Mouse (Mus musculus) G1E (cell line): ENCODE measurements around the gene Ssbp3. TPM values are rescaled to one million over a fixed set of nuclear protein-coding genes. Genes with fewer than 3 reads are reported as not detected.

Source experiments
- ATAC-seq: 2 replicates; pipeline ENCODE4 v1.8.0; 2016; ENCODE audit warnings: mild to moderate bottlenecking; ENCODE audit not compliant: insufficient number of reproducible peaks, poor library complexity, low FRiP score, severe bottlenecking; ENCODE audit errors: extremely low read depth
- DNase-seq: peaks from one replicate; pipeline ENCODE4 v3.0.0; 2012; ENCODE audit warnings: low spot score
- H3K27me3 ChIP-seq: 2 replicates; pipeline ENCODE4 v1.6.1; 2012; ENCODE audit warnings: mild to moderate bottlenecking, low read length, inconsistent platforms; ENCODE audit not compliant: insufficient read depth
- H3K36me3 ChIP-seq: replicated peaks from 2 replicates; pipeline ENCODE3; 2012; ENCODE audit warnings: mild to moderate bottlenecking, inconsistent platforms
- H3K4me1 ChIP-seq: 2 replicates; pipeline ENCODE4 v1.6.1; 2012; ENCODE audit warnings: low read depth, low read length, inconsistent platforms, mixed read lengths; ENCODE audit not compliant: insufficient read depth
- H3K4me3 ChIP-seq: 2 replicates; pipeline ENCODE4 v1.5.1; 2012; ENCODE audit warnings: low read depth, mild to moderate bottlenecking, inconsistent platforms, low read length, moderate library complexity, mixed read lengths
- H3K9me3 ChIP-seq: replicated peaks from 2 replicates; pipeline ENCODE4 v1.6.1; 2012; ENCODE audit warnings: inconsistent platforms
- CTCF ChIP-seq: IDR thresholded peaks from 2 replicates; pipeline ENCODE4 v1.5.1; 2012; ENCODE audit warnings: low read depth, low read length, inconsistent platforms, mixed read lengths
- GATA1 ChIP-seq: IDR thresholded peaks from 2 replicates; pipeline ENCODE4 v1.6.1; 2012; ENCODE audit warnings: borderline replicate concordance, low read length, inconsistent platforms, mixed read lengths
- GATA2 ChIP-seq: IDR thresholded peaks from 2 replicates; pipeline ENCODE4 v1.6.1; 2012; ENCODE audit warnings: low read depth, low read length, inconsistent platforms, borderline replicate concordance
- POLR2AphosphoS5 ChIP-seq: IDR thresholded peaks from 2 replicates; pipeline ENCODE4 v1.6.1; 2012; ENCODE audit warnings: low read depth, low read length, inconsistent platforms; ENCODE audit not compliant: insufficient replicate concordance
- TAL1 ChIP-seq: conservative IDR thresholded peaks from 2 replicates; pipeline ENCODE4 v1.6.1; 2012; ENCODE audit warnings: low read depth, low read length, inconsistent platforms, mixed read lengths
- polyA plus RNA-seq: library from polyadenylated mRNA; stranded (reverse); fragments of >175 nt; gene quantifications from 2 replicates; pipeline ENCODE4 v1.2.3, GENCODE M21; 2012
- total RNA-seq, 2 experiments: library from RNA; stranded (forward) in 1 of 2; stranded (reverse) in 1 of 2; fragments of 200-1000 nt in 1 of 2; fragments of >200 nt in 1 of 2; fragmentation: Nextera tagmentation in 1 of 2; gene quantifications; 2 replicates each; pipeline ENCODE4 v1.2.3; 2014 to 2017

The Ssbp3 gene
- total and polyA plus RNA-seq, 3 experiments = 46.6 to 685 (median 232) TPM

DNA sequence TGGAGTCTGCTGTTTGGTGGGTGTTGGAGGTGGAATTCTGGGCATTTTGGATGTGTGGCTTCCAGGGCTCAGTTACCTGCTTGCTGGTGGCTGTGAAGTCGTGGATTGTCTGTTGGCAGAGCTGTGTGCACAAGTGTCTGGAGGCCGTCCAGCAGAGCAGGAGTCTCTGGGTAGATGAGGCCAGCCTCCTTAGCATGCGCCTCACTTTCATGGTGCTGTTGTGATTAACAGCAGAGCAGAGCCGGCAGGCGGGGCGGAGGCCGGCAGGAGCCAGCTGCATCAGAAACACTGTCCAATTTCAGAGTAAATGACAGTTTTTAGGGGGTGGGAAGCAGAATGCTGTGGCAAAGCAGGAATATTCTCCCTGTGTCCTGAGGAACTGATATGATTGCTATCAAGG is 108.5 kb downstream of the Ssbp3 start:
- no peak for ATAC-seq
- no peak for DNase-seq
- Histone ChIP-seq H3K4me1 (peaks cover 54% of the 10 kb centered on the region), H3K4me3 (no peak overlapping the region), H3K9me3 (no peaks in the 10 kb centered on the region), H3K27me3 (no peaks in the 10 kb centered on the region), H3K36me3 (peaks cover 99% of the 10 kb centered on the region)
- TF ChIP-seq TAL1 (no peak), GATA1 (no peak), GATA2 (no peak), POLR2AphosphoS5 (no peak), CTCF (no peak)

DNA sequence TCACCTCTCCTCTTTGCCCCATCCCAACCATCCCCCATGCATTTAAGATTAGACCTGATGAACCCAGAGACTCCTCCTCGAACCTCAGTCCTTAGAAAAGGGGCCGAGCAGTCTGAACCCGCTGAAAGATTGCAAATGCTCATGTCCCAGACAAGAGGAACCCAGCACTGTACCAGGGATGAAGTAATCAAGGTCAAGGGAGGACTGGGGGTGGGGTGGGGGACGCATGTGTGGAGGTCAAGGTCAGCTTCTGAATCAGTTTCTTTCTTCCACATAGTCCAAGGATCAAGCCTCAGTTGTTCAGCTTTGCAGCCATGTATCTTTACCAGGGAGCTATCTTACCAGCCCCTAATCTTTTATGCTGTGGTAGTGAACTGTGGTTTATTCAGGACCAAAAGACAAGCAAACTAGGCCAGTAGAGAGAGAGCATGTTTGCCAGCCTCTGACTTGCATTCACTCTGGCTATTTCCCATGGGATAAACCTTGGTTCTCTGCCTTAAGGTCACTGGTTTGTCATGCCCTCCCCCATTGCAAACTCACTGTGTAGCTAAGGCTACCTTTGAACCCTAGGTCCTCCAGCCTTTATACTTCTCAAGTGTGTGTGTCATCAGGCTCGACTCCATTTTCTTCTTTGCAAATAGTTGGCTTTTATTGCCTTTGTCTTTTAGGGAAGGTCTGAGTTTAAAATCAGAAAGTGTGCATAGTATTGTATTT is 109.9 kb downstream of the Ssbp3 start:
- peaks cover 51% of the 10 kb centered on the region for H3K4me1 ChIP-seq
- H3K9me3 ChIP-seq = no peaks in the 10 kb centered on the region
- DNase-seq (no peak), ATAC-seq (no peak)
- no peaks in the 10 kb centered on the region for H3K27me3 ChIP-seq
- no peak overlapping the region for H3K4me3 ChIP-seq
- TF ChIP-seq GATA1 = no peak
- H3K36me3 ChIP-seq = peaks cover 99% of the 10 kb centered on the region

DNA sequence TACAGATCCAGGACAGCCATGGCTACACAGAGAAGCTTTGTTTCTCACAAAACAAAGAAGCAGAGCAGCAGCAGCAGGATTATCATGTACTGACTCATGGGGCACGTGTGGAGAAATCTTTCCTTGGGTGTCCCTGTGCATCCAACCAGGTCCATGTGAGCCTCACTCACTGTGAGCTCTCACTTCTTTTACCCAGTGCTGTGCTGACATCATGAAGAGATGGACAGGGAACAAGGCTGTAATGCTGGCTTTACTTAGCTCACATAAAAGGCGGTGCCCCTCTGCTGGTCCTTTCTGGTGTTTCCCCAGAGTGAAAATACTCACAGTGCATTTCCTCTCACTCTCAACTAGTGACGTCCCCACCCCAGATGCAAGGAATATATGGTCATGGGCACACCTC is 111.0 kb downstream of the Ssbp3 start:
- DNase-seq = no peak
- H3K4me1 ChIP-seq = peaks cover 45% of the 10 kb centered on the region

DNA sequence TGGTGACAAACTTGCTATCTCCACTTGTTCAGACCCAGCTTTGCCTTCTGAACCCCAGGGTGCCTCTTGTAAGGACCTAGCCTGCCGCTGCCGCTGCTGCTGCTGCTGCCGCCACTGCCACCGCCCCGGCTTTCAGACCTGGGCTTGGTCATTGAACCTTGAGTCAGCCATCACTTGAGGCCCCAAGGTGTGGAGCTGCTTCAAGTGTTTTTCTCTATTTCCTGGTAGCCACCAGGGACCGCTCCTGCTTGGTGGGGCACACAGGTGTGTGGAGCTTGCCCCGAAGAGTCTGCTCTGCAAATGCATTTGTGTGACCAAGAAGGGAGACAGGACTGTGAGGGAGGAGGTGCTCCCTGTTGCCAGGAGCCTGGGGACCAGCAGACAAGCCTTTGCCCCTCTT is 114.4 kb downstream of the Ssbp3 start:
- H3K4me3 ChIP-seq = no peak overlapping the region
- peaks cover 99% of the 10 kb centered on the region for H3K36me3 ChIP-seq
- no peak for DNase-seq
- no peaks in the 10 kb centered on the region for H3K9me3 ChIP-seq
- peaks cover 28% of the 10 kb centered on the region for H3K4me1 ChIP-seq
- TF ChIP-seq GATA1 (no peak), CTCF (no peak), TAL1 (no peak), GATA2 (no peak), POLR2AphosphoS5 (no peak)
- no peak for ATAC-seq
- no peaks in the 10 kb centered on the region for H3K27me3 ChIP-seq

More for the DNA sequence above, 111.0 kb downstream of the Ssbp3 start:
- ATAC-seq = no peak
- peaks cover 99% of the 10 kb centered on the region for H3K36me3 ChIP-seq
- TF ChIP-seq CTCF (no peak), GATA2 (no peak), TAL1 (no peak), GATA1 (no peak), POLR2AphosphoS5 (no peak)
- H3K9me3 ChIP-seq = no peaks in the 10 kb centered on the region
- H3K4me3 ChIP-seq = no peak overlapping the region
- H3K27me3 ChIP-seq = no peaks in the 10 kb centered on the region

DNA sequence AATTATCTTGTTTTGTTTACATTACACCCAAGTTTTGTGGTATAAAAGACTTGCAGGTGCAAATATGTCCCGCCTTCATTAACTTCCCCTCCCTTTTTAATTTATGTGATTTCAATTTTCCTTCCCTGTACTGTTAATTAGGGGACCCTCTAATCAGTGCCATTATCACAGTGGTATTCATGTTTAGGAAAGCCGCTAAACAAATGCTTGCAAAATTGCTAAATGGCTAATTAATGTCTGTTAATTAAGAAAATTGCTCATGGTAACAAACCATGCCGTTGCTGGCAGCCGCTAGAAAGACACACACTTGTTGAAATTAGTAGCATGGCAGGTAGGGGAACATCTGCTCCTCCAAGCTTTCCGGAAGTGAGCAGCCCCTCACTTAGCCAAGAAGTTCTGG is 114.9 kb downstream of the Ssbp3 start:
- H3K4me1 ChIP-seq = peaks cover 28% of the 10 kb centered on the region
- TF ChIP-seq TAL1 (no peak), CTCF (no peak), GATA2 (no peak), GATA1 (no peak), POLR2AphosphoS5 (no peak)
- no peaks in the 10 kb centered on the region for H3K9me3 ChIP-seq
- H3K36me3 ChIP-seq = peaks cover 99% of the 10 kb centered on the region
- DNase-seq (no peak), ATAC-seq (no peak)
- H3K4me3 ChIP-seq = no peak overlapping the region
- H3K27me3 ChIP-seq = no peaks in the 10 kb centered on the region

DNA sequence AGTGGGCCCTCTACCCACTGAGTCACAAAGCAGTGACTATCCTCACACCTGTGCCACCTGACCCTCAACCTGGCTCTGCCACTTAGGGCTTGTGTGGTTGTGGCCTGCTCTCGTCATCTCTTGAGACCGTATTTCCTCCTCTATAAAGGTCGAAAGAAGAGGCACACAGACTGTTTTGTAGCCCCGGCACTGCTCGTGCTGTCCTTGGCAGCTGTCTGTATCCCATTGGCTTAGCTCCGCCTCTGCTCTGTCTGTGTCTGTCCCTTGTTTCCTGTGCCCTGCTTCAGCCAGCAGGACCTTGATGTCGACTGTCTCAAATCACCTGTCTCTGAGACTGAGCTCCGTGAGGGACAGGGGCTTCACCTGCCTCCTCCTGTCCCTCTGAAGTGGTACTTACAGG is 116.0 kb downstream of the Ssbp3 start:
- ATAC-seq (no peak), DNase-seq (no peak)
- no peaks in the 10 kb centered on the region for H3K9me3 ChIP-seq
- H3K27me3 ChIP-seq = no peaks in the 10 kb centered on the region
- no peak overlapping the region for H3K4me3 ChIP-seq
- H3K4me1 ChIP-seq = peaks cover 26% of the 10 kb centered on the region
- TF ChIP-seq CTCF = no peak
- no peak for TF ChIP-seq GATA2
- no peak for TF ChIP-seq GATA1
- TF ChIP-seq POLR2AphosphoS5 = no peak
- no peak for TF ChIP-seq TAL1
- peaks cover 99% of the 10 kb centered on the region for H3K36me3 ChIP-seq

DNA sequence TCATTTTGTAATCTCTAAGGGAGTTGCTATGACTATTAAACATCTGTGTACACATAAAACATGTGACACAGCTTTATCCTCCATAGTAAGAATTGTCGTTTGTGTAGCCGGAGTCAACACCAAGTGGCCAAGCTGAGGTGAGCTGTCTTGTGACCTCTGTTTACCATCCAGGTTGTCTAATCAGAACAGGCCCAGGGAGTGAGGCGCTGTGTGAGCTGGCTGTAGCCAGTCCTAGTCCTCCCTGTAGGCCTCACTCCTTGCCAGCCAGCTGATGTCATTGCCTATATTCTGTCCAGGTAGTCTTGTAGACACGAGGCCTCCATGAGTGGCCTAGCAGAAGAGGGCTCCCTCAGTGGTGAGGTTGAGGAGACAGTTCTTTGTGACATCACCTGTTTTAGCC is 125.2 kb downstream of the Ssbp3 start:
- Histone ChIP-seq H3K36me3 (peaks cover 98% of the 10 kb centered on the region), H3K9me3 (no peaks in the 10 kb centered on the region), H3K4me1 (peaks cover 13% of the 10 kb centered on the region), H3K27me3 (no peaks in the 10 kb centered on the region), H3K4me3 (no peak overlapping the region)
- no peak for TF ChIP-seq TAL1
- TF ChIP-seq POLR2AphosphoS5 = no peak
- TF ChIP-seq GATA2 = no peak
- no peak for TF ChIP-seq GATA1
- TF ChIP-seq CTCF = no peak
- ATAC-seq (no peak), DNase-seq (no peak)
